Mouse (Mus musculus) ES-Bruce4 (cell line): ENCODE results near the gene Cenpi.

Source experiments
- CTCF ChIP-seq: IDR thresholded peaks from one replicate; pipeline ENCODE4 v1.8.1; 2011; ENCODE audit warnings: low read depth, low read length
- EP300 ChIP-seq: IDR thresholded peaks from 2 replicates; pipeline ENCODE4 v1.6.1; 2011; ENCODE audit warnings: low read depth, low read length; ENCODE audit not compliant: insufficient read depth

DNA sequence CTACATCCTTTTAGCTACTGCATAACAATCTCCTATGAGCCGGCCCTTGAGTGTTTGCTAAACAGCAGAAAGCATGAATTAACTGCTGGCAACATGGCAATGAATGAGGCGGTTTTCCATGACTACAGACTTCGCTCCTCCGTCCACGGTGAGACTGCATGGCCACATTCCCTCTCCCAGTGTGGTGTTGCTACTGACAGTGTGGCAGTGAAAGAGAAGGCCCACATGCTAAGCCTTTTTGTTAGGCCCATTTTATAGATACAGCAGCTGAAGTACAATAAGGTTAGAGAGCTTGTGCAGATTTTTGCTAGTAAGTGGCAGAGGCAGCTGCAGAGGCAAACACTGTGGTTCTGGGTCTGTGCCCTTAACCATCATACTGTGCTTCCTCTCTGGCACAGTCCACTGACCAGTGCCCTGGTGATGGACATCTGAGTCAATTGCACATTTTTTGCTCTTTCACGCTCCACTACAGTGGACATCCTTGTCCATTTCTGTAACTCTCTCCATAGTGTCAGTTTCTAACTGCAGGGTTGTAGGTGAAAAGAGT lies 101.5 kb downstream of the Cenpi start:
- TF ChIP-seq CTCF (no peak), EP300 (no peak)
